Mouse (Mus musculus): Measurements from ENCODE around the gene Coil. TPM values are rescaled to one million over a fixed set of nuclear protein-coding genes. Genes with fewer than 3 reads are reported as not detected.

The Coil gene
- polyA plus RNA-seq, 1 experiment from 2014 or later = 2.7 TPM

- WGBS (ENCODE audit: insufficient replicate concordance) = 81% methylated on average over 2 of the region's 2 CpGs
- Histone ChIP-seq H3K27ac (ENCODE audit: low read depth) (no peak overlapping the region), H3K27me3 (ENCODE audit: insufficient read depth, low read length) (no peaks in the 10 kb centered on the region), H3K4me3 (ENCODE audit: low read depth, low read length) (no peak overlapping the region), H3K4me1 (ENCODE audit: insufficient read depth) (no peaks in the 10 kb centered on the region), H3K9me3 (ENCODE audit: low read length) (no peaks in the 10 kb centered on the region), H3K4me2 (ENCODE audit: low read depth, low read length) (no peak overlapping the region), H3K36me3 (replicated peaks; ENCODE audit: insufficient read depth, low read length) (peaks cover 6% of the 10 kb centered on the region; the same call in 1 of the 2 replicates), H3K9ac (replicated peaks) (no peak overlapping the region)
- ATAC-seq = no peak
- no peak for TF ChIP-seq CTCF (IDR thresholded peaks at IDR 0.05; ENCODE audit: low read depth)
- TF ChIP-seq EP300 (IDR thresholded peaks at IDR 0.05; ENCODE audit: low read depth) = no peak
- no peak for DNase-seq
Observed at GRCm38 (mm10) chr11:88937886-88938285, 32.2 kb upstream of the Coil start.

DNA sequence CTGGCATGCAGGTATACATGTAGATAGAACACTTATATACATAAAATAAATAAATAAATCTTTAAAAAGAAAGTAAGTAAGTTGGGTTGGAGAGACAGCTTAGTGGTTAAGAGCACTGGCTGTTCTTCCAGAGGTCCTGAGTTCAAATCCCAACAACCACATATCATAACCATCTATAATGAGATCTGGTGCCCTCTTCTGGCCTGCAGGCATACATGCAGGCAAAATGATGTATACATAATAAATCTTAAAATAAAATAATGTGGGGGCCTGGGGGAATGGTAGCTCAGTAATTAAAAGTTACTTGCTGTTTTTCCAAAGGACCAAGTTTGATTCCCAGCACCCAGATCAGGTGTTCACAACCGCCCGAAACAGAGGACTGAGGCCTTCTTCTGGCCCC lies 31.3 kb upstream of the Coil start:
- no peak for DNase-seq
- Histone ChIP-seq H3K27ac (ENCODE audit: low read depth) (no peak overlapping the region), H3K4me2 (ENCODE audit: low read depth, low read length) (no peak overlapping the region), H3K9ac (replicated peaks) (no peak overlapping the region), H3K4me1 (ENCODE audit: insufficient read depth) (no peaks in the 10 kb centered on the region), H3K9me3 (ENCODE audit: low read length) (no peaks in the 10 kb centered on the region), H3K36me3 (replicated peaks; ENCODE audit: insufficient read depth, low read length) (peaks cover 6% of the 10 kb centered on the region; the same call in 1 of the 2 replicates), H3K27me3 (ENCODE audit: insufficient read depth, low read length) (no peaks in the 10 kb centered on the region), H3K4me3 (ENCODE audit: low read depth, low read length) (no peak overlapping the region)
- ATAC-seq = no peak
- peak; percentile 36 for TF ChIP-seq CTCF (IDR thresholded peaks at IDR 0.05; ENCODE audit: low read depth)
- TF ChIP-seq EP300 (IDR thresholded peaks at IDR 0.05; ENCODE audit: low read depth) = no peak
- WGBS (ENCODE audit: insufficient replicate concordance) = 85% methylated on average over 2 of the region's 2 CpGs

GRCm38 (mm10) chr11:88939634-88940033 lies 30.4 kb upstream of the Coil start:
- H3K9me3 ChIP-seq (ENCODE audit: low read length) = no peaks in the 10 kb centered on the region
- no peaks in the 10 kb centered on the region for H3K27me3 ChIP-seq (ENCODE audit: insufficient read depth, low read length)
- ATAC-seq = no peak
- no peak overlapping the region for H3K9ac ChIP-seq (replicated peaks)
- WGBS (ENCODE audit: insufficient replicate concordance) = 76% methylated on average over 4 of the region's 4 CpGs
- DNase-seq = no peak
- no peak overlapping the region for H3K27ac ChIP-seq (ENCODE audit: low read depth)
- no peak overlapping the region for H3K4me2 ChIP-seq (ENCODE audit: low read depth, low read length)
- no peaks in the 10 kb centered on the region for H3K4me1 ChIP-seq (ENCODE audit: insufficient read depth)
- no peak overlapping the region for H3K4me3 ChIP-seq (ENCODE audit: low read depth, low read length)
- no peak for TF ChIP-seq CTCF (IDR thresholded peaks at IDR 0.05; ENCODE audit: low read depth)
- TF ChIP-seq EP300 (IDR thresholded peaks at IDR 0.05; ENCODE audit: low read depth) = no peak
- H3K36me3 ChIP-seq (replicated peaks; ENCODE audit: insufficient read depth, low read length) = peaks cover 6% of the 10 kb centered on the region

DNA sequence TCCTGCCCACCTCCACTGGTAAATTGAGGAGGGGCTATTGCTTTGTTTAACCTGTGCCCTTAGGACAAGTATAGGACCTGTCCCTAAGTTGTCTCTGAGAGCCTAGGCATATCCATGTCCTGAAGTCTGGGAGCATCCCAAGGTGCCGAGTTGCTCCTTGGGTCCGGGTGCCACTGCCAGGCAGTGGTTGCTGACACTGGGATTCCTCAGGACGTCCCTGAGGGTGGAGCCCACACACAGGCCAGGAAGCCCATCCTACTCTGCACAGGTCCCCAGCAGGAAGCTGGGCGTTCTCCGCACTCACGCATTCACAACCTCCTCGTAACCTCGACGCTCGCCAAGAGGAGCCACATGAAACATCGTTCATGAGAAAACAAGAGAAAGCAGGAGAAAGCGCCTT lies 28.6 kb upstream of the Coil start:
- Histone ChIP-seq H3K4me2 (ENCODE audit: low read depth, low read length) (no peak overlapping the region), H3K4me3 (ENCODE audit: low read depth, low read length) (no peak overlapping the region), H3K36me3 (replicated peaks; ENCODE audit: insufficient read depth, low read length) (peaks cover 4% of the 10 kb centered on the region; the same call in 1 of the 2 replicates), H3K4me1 (ENCODE audit: insufficient read depth) (no peaks in the 10 kb centered on the region), H3K9ac (replicated peaks) (no peak overlapping the region), H3K27ac (ENCODE audit: low read depth) (no peak overlapping the region), H3K27me3 (ENCODE audit: insufficient read depth, low read length) (no peaks in the 10 kb centered on the region), H3K9me3 (ENCODE audit: low read length) (no peaks in the 10 kb centered on the region)
- ATAC-seq (no peak), DNase-seq (no peak)
- WGBS (ENCODE audit: insufficient replicate concordance) = 76% methylated on average over 12 of the region's 12 CpGs
- TF ChIP-seq CTCF (IDR thresholded peaks at IDR 0.05; ENCODE audit: low read depth) = no peak
- no peak for TF ChIP-seq EP300 (IDR thresholded peaks at IDR 0.05; ENCODE audit: low read depth)

GRCm38 (mm10) chr11:88945971-88946585 lies 24.0 kb upstream of the Coil start:
- Histone ChIP-seq H3K27me3 (ENCODE audit: insufficient read depth, low read length) (no peaks in the 10 kb centered on the region), H3K4me2 (ENCODE audit: low read depth, low read length) (no peak overlapping the region), H3K4me1 (ENCODE audit: insufficient read depth) (peaks cover 7% of the 10 kb centered on the region; the same call in 1 of the 2 replicates), H3K9me3 (ENCODE audit: low read length) (no peaks in the 10 kb centered on the region), H3K9ac (replicated peaks) (no peak overlapping the region), H3K4me3 (ENCODE audit: low read depth, low read length) (no peak overlapping the region), H3K36me3 (replicated peaks; ENCODE audit: insufficient read depth, low read length) (peaks cover 14% of the 10 kb centered on the region), H3K27ac (ENCODE audit: low read depth) (no peak overlapping the region)
- WGBS (ENCODE audit: insufficient replicate concordance) = 51% methylated on average over 7 of the region's 8 CpGs
- TF ChIP-seq EP300 (IDR thresholded peaks at IDR 0.05; ENCODE audit: low read depth) (no peak), CTCF (IDR thresholded peaks at IDR 0.05; ENCODE audit: low read depth) (no peak)
- ATAC-seq = no peak
- DNase-seq = no peak

- Histone ChIP-seq H3K4me2 (ENCODE audit: low read depth, low read length) (no peak overlapping the region), H3K27ac (ENCODE audit: low read depth) (no peak overlapping the region), H3K4me3 (ENCODE audit: low read depth, low read length) (no peak overlapping the region), H3K36me3 (replicated peaks; ENCODE audit: insufficient read depth, low read length) (peaks cover 14% of the 10 kb centered on the region), H3K9ac (replicated peaks) (no peak overlapping the region), H3K27me3 (ENCODE audit: insufficient read depth, low read length) (no peaks in the 10 kb centered on the region), H3K4me1 (ENCODE audit: insufficient read depth) (peaks cover 12% of the 10 kb centered on the region; the same call in 1 of the 2 replicates), H3K9me3 (ENCODE audit: low read length) (no peaks in the 10 kb centered on the region)
- DNase-seq = no peak
- 77% methylated on average over 8 of the region's 8 CpGs for WGBS (ENCODE audit: insufficient replicate concordance)
- no peak for TF ChIP-seq EP300 (IDR thresholded peaks at IDR 0.05; ENCODE audit: low read depth)
- TF ChIP-seq CTCF (IDR thresholded peaks at IDR 0.05; ENCODE audit: low read depth) = no peak
- no peak for ATAC-seq
Observed at GRCm38 (mm10) chr11:88948896-88949295, 21.2 kb upstream of the Coil start.
